Mouse (Mus musculus): ENCODE results near the gene Kap. TPM values are rescaled to one million over a fixed set of nuclear protein-coding genes. Genes with fewer than 3 reads are reported as not detected.
"Not testable (repeated sequence)": the region's sequence is repeated elsewhere in the genome, so short reads cannot be mapped to it uniquely, and the experiment has no call there.

Kap gene
- polyA plus RNA-seq, 1 experiment from 2014 or later = not detected

DNA sequence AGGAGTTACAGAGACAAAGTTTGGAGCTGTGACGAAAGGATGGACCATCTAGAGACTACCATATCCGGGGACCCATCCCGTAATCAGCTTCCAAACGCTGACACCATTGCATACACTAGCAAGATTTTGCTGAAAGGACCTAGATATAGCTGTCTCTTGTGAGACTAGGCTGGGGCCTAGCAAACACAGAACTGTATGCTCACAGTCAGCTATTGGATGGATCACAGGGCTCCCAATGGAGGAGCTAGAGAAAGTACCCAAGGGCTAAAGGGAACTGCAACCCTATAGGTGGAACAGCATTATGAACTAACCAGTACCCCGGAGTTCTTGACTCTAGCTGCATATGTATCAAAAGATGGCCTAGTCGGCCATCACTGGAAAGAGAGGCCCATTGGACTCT lies 4.7 kb downstream of the Kap start:
- not testable (repeated sequence) for H3K27me3 ChIP-seq (ENCODE audit: control insufficient read depth, insufficient read depth, low read length); H3K4me2 ChIP-seq (replicated peaks); H3K4me1 ChIP-seq (replicated peaks; ENCODE audit: control insufficient read depth, insufficient read depth, low read length); H3K36me3 ChIP-seq (replicated peaks; ENCODE audit: control insufficient read depth, insufficient read depth); ATAC-seq (ENCODE audit: low FRiP score); H3K27ac ChIP-seq; H3K4me3 ChIP-seq (replicated peaks; ENCODE audit: low read length); H3K9me3 ChIP-seq (ENCODE audit: control insufficient read depth, low read length); DNase-seq (ENCODE audit: low spot score); H3K9ac ChIP-seq
- WGBS = 82% methylated on average over 6 of the region's 6 CpGs

DNA sequence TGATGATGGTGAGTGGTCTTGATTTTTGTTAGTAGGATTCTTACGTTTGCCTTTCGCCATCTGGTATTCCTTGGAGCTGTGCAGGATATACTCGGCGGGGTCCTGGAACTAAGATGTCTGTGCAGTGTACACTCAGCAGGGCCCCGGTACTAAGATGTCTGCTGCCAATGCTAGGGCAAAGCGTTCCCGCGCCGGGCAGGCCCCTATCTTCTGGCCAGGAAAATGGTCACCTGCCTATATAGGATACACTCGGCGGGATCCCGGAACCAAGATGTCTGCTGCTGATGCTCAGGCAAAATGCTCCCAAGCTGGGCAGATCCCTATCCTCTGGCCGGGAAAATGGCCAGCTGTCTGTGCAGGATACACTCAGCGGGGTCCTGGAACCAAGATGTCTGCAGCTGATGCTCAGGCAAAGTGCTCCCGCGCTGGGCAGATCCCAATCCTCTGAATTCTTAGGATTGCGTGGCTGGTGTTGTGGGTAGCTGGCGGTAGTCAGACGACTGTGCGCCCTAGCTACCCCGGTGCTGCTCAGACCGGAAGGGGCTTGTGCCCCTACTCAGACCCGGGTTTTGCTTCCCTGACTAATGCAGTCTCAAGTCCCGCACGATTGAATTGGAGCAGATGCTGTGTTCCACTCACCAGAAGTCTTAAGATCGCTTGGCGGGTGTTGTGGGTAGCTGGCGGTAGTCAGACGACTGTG lies 15.1 kb downstream of the Kap start:
- ATAC-seq (ENCODE audit: low FRiP score); H3K4me2 ChIP-seq (replicated peaks); DNase-seq (ENCODE audit: low spot score); H3K4me1 ChIP-seq (replicated peaks; ENCODE audit: control insufficient read depth, insufficient read depth, low read length); H3K9ac ChIP-seq; H3K27ac ChIP-seq; H3K9me3 ChIP-seq (ENCODE audit: control insufficient read depth, low read length); H3K4me3 ChIP-seq (replicated peaks; ENCODE audit: low read length); H3K36me3 ChIP-seq (replicated peaks; ENCODE audit: control insufficient read depth, insufficient read depth); H3K27me3 ChIP-seq (ENCODE audit: control insufficient read depth, insufficient read depth, low read length): not testable (repeated sequence)
- 86% methylated on average over 29 of the region's 29 CpGs for WGBS

DNA sequence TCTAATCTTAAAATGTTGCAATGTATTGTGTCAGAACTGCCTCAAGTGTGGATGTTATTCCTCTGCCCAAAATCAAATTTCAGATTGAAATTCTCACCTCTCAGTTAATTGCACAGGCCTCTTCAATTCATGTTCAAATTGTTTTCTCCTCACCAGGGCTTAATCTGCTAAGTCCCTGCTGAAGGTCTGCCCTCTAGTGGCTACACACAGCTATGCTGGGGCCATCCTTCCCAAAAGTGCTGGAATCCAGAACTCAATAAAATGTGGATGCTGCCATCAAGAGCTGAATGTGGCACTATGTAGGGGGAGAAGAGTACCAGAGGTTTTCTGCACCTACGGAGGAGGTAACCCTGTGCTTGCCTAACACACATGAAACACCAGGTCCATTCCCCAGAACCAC lies 41.2 kb downstream of the Kap start:
- DNase-seq (ENCODE audit: low spot score) = peak; percentile 24
- H3K27me3 ChIP-seq (ENCODE audit: control insufficient read depth, insufficient read depth, low read length) = no peaks in the 10 kb centered on the region
- H3K4me1 ChIP-seq (replicated peaks; ENCODE audit: control insufficient read depth, insufficient read depth, low read length) = no peaks in the 10 kb centered on the region

More for the DNA sequence above, 41.2 kb downstream of the Kap start:
- H3K36me3 ChIP-seq (replicated peaks; ENCODE audit: control insufficient read depth, insufficient read depth) = no peaks in the 10 kb centered on the region
- WGBS = 55% methylated on average over 1 of the region's 1 CpGs
- 0 out of 2 replicates have a peak, but pooled peaks cover 3% of the 10 kb centered on the region for H3K9me3 ChIP-seq (ENCODE audit: control insufficient read depth, low read length)
- no peak overlapping the region for H3K27ac ChIP-seq
- no peak overlapping the region for H3K4me2 ChIP-seq (replicated peaks)
- no peak overlapping the region for H3K4me3 ChIP-seq (replicated peaks; ENCODE audit: low read length)
- no peak for ATAC-seq (ENCODE audit: low FRiP score)
- H3K9ac ChIP-seq = no peak overlapping the region

Other genes with a start within 250 kb of the Kap start
- 6.1 and 6.8 TPM in 2 replicates for gene Etv6, start 181.9 kb upstream of the Kap start, polyA plus RNA-seq (2014; fragmentation: Nextera tagmentation; extraction: Ambion mirVana)

Measured in hindbrain, embryonic 14.5 days (tissue).